Mouse (Mus musculus) large intestine, adult 2 months (tissue): ENCODE measurements at regions not wholly inside any gene's neighbourhood (a gene's known extent, or its start where the extent isn't known, plus 50 kb on each side); places are given as distances from the start of the nearest gene placed in this dataset.
"Not testable (repeated sequence)": the region's sequence is repeated elsewhere in the genome, so short reads cannot be mapped to it uniquely, and the experiment has no call there.

Source experiments
- DNase-seq: peaks from one replicate; pipeline ENCODE4 v3.0.0-alpha.2; 2012; ENCODE audit warnings: low read depth, low spot score
- WGBS: fragments of 180-500 bp; shearing (Covaris S2); methylation state at CpG from one replicate; pipeline ENCODE4 v1.1.7; 2018; 5-methylcytosine and 5-hydroxymethylcytosine counted together

GRCm38 (mm10) chr10:37739024-37739423 lies 600.3 kb upstream of the Marcks start:
- DNase-seq: no peak
- WGBS: 78% methylated on average over 2 of the region's 2 CpGs

GRCm38 (mm10) chr10:37725609-37726008 lies 586.9 kb upstream of the Marcks start:
- WGBS: 60% methylated on average over 4 of the region's 4 CpGs
- DNase-seq: no peak

- WGBS: 80% methylated on average over 7 of the region's 7 CpGs
- DNase-seq: not testable (repeated sequence)
Measured at GRCm38 (mm10) chr10:37724994-37725393, 586.3 kb upstream of the Marcks start.

GRCm38 (mm10) chr10:37720748-37721147 lies 582.0 kb upstream of the Marcks start:
- 82% methylated on average over 2 of the region's 2 CpGs for WGBS
- DNase-seq: no peak

GRCm38 (mm10) chr10:37716946-37717345 lies 578.2 kb upstream of the Marcks start:
- no peak for DNase-seq

- DNase-seq: no peak
Measured at GRCm38 (mm10) chr10:37711459-37711858, 572.7 kb upstream of the Marcks start.

GRCm38 (mm10) chr10:37694041-37694690 lies 555.4 kb upstream of the Marcks start:
- no peak for DNase-seq
- 59% methylated on average over 7 of the region's 7 CpGs for WGBS

- DNase-seq: no peak
Measured at GRCm38 (mm10) chr10:37692851-37693250, 554.1 kb upstream of the Marcks start.

- no peak for DNase-seq
- 33% methylated on average over 2 of the region's 2 CpGs for WGBS
Measured at GRCm38 (mm10) chr10:37691939-37692338, 553.2 kb upstream of the Marcks start.

GRCm38 (mm10) chr10:37683101-37683500 lies 544.4 kb upstream of the Marcks start:
- no peak for DNase-seq

GRCm38 (mm10) chr10:37680601-37681000 lies 541.9 kb upstream of the Marcks start:
- DNase-seq: no peak

- WGBS: 59% methylated on average over 1 of the region's 1 CpGs
- no peak for DNase-seq
Measured at GRCm38 (mm10) chr10:37677826-37678225, 539.1 kb upstream of the Marcks start.

- no peak for DNase-seq
- 64% methylated on average over 2 of the region's 2 CpGs for WGBS
Measured at GRCm38 (mm10) chr10:37668827-37669226, 530.1 kb upstream of the Marcks start.

GRCm38 (mm10) chr10:37667031-37667745 lies 528.5 kb upstream of the Marcks start:
- WGBS: 64% methylated on average over 7 of the region's 7 CpGs
- DNase-seq: no peak

GRCm38 (mm10) chr10:37666535-37666934 lies 527.8 kb upstream of the Marcks start:
- WGBS: 91% methylated on average over 2 of the region's 2 CpGs
- no peak for DNase-seq

- 73% methylated on average over 7 of the region's 7 CpGs for WGBS
- DNase-seq: no peak
Measured at GRCm38 (mm10) chr10:37637001-37637562, 498.4 kb upstream of the Marcks start.

- DNase-seq: no peak
- WGBS: 57% methylated on average over 4 of the region's 4 CpGs
Measured at GRCm38 (mm10) chr10:37636421-37636820, 497.7 kb upstream of the Marcks start.

- no peak for DNase-seq
- WGBS: 98% methylated on average over 1 of the region's 1 CpGs
Measured at GRCm38 (mm10) chr10:37630403-37630802, 491.7 kb upstream of the Marcks start.

- 79% methylated on average over 3 of the region's 3 CpGs for WGBS
Measured at GRCm38 (mm10) chr10:37627900-37628299, 489.2 kb upstream of the Marcks start.

GRCm38 (mm10) chr10:37626758-37627201 lies 488.1 kb upstream of the Marcks start:
- DNase-seq: no peak
- 65% methylated on average over 5 of the region's 5 CpGs for WGBS

More at GRCm38 (mm10) chr10:37627900-37628299, 489.2 kb upstream of the Marcks start:
- no peak for DNase-seq
